Mouse (Mus musculus) kidney, embryonic 14.5 days (tissue): ENCODE measurements around the gene Dhrs11. TPM values are rescaled to one million over a fixed set of nuclear protein-coding genes. Genes with fewer than 3 reads are reported as not detected.
A peak's percentile ranks its signal among the peaks of the same experiment; 100 is the strongest.

Experiments
- ATAC-seq: fragments of 200-750 bp; cut with Nextera tagmentation; 2 replicates; pipeline ENCODE4 v1.8.0; 2017; ENCODE audit warnings: moderate number of reproducible peaks, mild to moderate bottlenecking, moderate TSS enrichment, moderate library complexity; ENCODE audit not compliant: low FRiP score, low TSS enrichment
- H3K27ac ChIP-seq: fragments of 300-500 bp; sonication (generic); 2 replicates; pipeline ENCODE4 v1.5.1; 2014; ENCODE audit warnings: low read depth, mild to moderate bottlenecking, low read length, moderate library complexity, mixed read lengths
- H3K27me3 ChIP-seq: fragments of 300-500 bp; sonication (generic); 2 replicates; pipeline ENCODE4 v1.6.1; 2014; ENCODE audit warnings: mild to moderate bottlenecking, low read length; ENCODE audit not compliant: control insufficient read depth, insufficient read depth
- H3K36me3 ChIP-seq: fragments of 300-500 bp; sonication (generic); 2 replicates; pipeline ENCODE4 v1.6.1; 2014; ENCODE audit warnings: low read length, mixed read lengths; ENCODE audit not compliant: control insufficient read depth, insufficient read depth
- H3K4me1 ChIP-seq: fragments of 300-500 bp; sonication (generic); 2 replicates; pipeline ENCODE4 v1.6.1; 2014; ENCODE audit warnings: low read length, mixed read lengths; ENCODE audit not compliant: control insufficient read depth, insufficient read depth
- H3K4me2 ChIP-seq: fragments of 300-500 bp; sonication (generic); replicated peaks from 2 replicates; pipeline ENCODE4 v1.6.1; 2014; ENCODE audit warnings: low read depth, mild to moderate bottlenecking, low read length
- H3K4me3 ChIP-seq: fragments of 300-500 bp; sonication (generic); 2 replicates; pipeline ENCODE4 v1.5.1; 2014; ENCODE audit warnings: mild to moderate bottlenecking, low read length
- H3K9ac ChIP-seq: fragments of 300-500 bp; sonication (generic); 2 replicates; pipeline ENCODE4 v1.6.1; 2014; ENCODE audit warnings: low read depth, mild to moderate bottlenecking, low read length, moderate library complexity
- H3K9me3 ChIP-seq: fragments of 300-500 bp; sonication (generic); 2 replicates; pipeline ENCODE4 v1.6.1; 2016; ENCODE audit warnings: low read length; ENCODE audit not compliant: control insufficient read depth
- WGBS: fragments of 180-500 bp; shearing (Covaris S2); extraction: QIAGEN DNeasy Blood & Tissue Kit; methylation state at CpG from one replicate; pipeline ENCODE4 v1.1.7; 2014; 5-methylcytosine and 5-hydroxymethylcytosine counted together
- polyA plus RNA-seq: library from polyadenylated mRNA; unstranded; fragments of >200 nt; fragmentation: Nextera tagmentation; extraction: Ambion mirVana; gene quantifications from 2 replicates; pipeline ENCODE4 v1.2.1, GENCODE M21; 2014

The Dhrs11 gene
- polyA plus RNA-seq, 1 experiment from 2014 or later, result 10.4 TPM

DNA sequence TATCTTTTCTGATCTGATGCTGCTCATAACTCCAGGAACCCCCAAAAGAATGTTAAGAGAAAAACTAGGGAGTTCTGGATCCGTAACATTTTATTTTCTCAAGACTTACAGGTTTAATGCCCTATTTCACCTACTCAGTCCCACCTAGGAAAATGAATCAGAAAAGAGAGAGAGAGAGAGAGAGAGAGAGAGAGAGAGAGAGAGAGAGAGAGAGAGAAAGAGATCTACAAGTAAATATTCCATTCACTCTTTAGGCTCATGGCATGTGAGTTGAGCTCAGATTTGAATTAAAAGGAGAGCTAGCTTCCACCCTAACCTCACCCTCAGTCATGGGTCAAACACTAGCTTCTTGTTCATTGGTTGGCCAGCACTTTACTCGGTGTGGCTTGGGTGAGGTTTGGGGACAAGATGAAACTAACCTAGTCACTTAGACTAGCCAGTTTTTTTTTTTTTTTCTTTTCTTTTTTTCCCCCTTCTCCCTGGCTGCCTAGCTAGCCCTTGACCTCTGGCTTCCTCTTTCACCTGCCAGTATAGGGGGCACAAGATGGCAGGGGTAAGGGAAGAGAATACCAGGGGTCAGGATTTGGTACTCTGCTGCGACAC, 792 bp downstream of the Dhrs11 start:
- Histone ChIP-seq H3K4me1 (0 out of 2 replicates have a peak, but pooled peaks cover 5% of the 10 kb centered on the region), H3K36me3 (peaks cover 18% of the 10 kb centered on the region), H3K4me3 (peak overlapping the region; percentile 83), H3K9me3 (no peaks in the 10 kb centered on the region), H3K27ac (no peak overlapping the region), H3K9ac (peak overlapping the region; percentile 81; the same call in 1 of the 2 replicates), H3K27me3 (no peaks in the 10 kb centered on the region), H3K4me2 (peak overlapping the region; percentile 95)
- 43% methylated on average over 3 of the region's 3 CpGs for WGBS
- no peak for ATAC-seq

- no peaks in the 10 kb centered on the region for H3K27me3 ChIP-seq
- H3K4me2 ChIP-seq, result no peak overlapping the region
- peaks cover 13% of the 10 kb centered on the region for H3K36me3 ChIP-seq
- H3K27ac ChIP-seq, result no peak overlapping the region
- ATAC-seq, result no peak
- H3K9ac ChIP-seq, result no peak overlapping the region
- no peaks in the 10 kb centered on the region for H3K9me3 ChIP-seq
- H3K4me1 ChIP-seq, result 0 out of 2 replicates have a peak, but pooled peaks cover 5% of the 10 kb centered on the region
- H3K4me3 ChIP-seq, result no peak overlapping the region
These were observed 1.3 kb downstream of the Dhrs11 start for GRCm38 (mm10) chr11:84827492-84827891.

DNA sequence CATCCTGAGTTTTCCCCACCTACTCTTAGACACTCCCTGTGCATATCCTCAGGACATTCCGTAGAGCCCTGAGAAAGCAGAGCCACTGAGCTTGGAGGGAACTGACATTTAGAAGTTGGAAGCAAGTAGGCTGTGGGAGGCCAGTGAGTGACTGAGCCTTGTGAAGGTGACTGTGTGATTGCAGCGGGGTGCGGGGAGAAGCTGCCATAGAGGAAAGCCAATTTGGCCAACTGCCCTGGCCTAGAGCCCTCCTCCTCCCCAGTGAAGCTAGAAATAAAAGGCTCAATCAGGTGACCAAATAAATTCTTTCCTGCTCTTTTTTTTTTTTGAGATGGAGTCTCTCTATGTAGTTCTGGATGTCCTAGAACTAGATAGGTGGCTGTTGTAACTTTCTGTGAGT, 2.6 kb downstream of the Dhrs11 start:
- Histone ChIP-seq H3K36me3 (0 out of 2 replicates have a peak, but pooled peaks cover 4% of the 10 kb centered on the region), H3K9me3 (no peaks in the 10 kb centered on the region), H3K27me3 (no peaks in the 10 kb centered on the region), H3K9ac (no peak overlapping the region), H3K4me1 (0 out of 2 replicates have a peak, but pooled peaks cover 5% of the 10 kb centered on the region), H3K4me3 (no peak overlapping the region), H3K27ac (no peak overlapping the region), H3K4me2 (no peak overlapping the region)
- 54% methylated on average over 3 of the region's 3 CpGs for WGBS
- no peak for ATAC-seq

- 78% methylated on average over 10 of the region's 10 CpGs for WGBS
- Histone ChIP-seq H3K4me2 (no peak overlapping the region), H3K27ac (no peak overlapping the region), H3K4me1 (0 out of 2 replicates have a peak, but pooled peaks cover 5% of the 10 kb centered on the region), H3K4me3 (no peak overlapping the region), H3K9me3 (no peaks in the 10 kb centered on the region), H3K36me3 (no peaks in the 10 kb centered on the region), H3K27me3 (no peaks in the 10 kb centered on the region), H3K9ac (no peak overlapping the region)
- no peak for ATAC-seq
These were observed 3.5 kb downstream of the Dhrs11 start for GRCm38 (mm10) chr11:84825261-84825807.

- WGBS, result 68% methylated on average over 10 of the region's 10 CpGs
- Histone ChIP-seq H3K27me3 (no peaks in the 10 kb centered on the region), H3K4me1 (0 out of 2 replicates have a peak, but pooled peaks cover 5% of the 10 kb centered on the region), H3K4me3 (no peak overlapping the region), H3K9me3 (no peaks in the 10 kb centered on the region), H3K9ac (no peak overlapping the region), H3K4me2 (no peak overlapping the region), H3K27ac (no peak overlapping the region), H3K36me3 (no peaks in the 10 kb centered on the region)
- no peak for ATAC-seq
These were observed 5.3 kb downstream of the Dhrs11 start for GRCm38 (mm10) chr11:84823484-84823897.

- ATAC-seq, result no peak
- 81% methylated on average over 5 of the region's 5 CpGs for WGBS
- Histone ChIP-seq H3K4me1 (no peaks in the 10 kb centered on the region), H3K4me3 (no peak overlapping the region), H3K4me2 (no peak overlapping the region), H3K36me3 (no peaks in the 10 kb centered on the region), H3K27ac (no peak overlapping the region), H3K27me3 (no peaks in the 10 kb centered on the region), H3K9ac (no peak overlapping the region), H3K9me3 (no peaks in the 10 kb centered on the region)
These were observed 6.3 kb downstream of the Dhrs11 start for GRCm38 (mm10) chr11:84822487-84822886.

GRCm38 (mm10) chr11:84821131-84821770, 7.5 kb downstream of the Dhrs11 start:
- no peak for ATAC-seq
- H3K4me1 ChIP-seq, result no peaks in the 10 kb centered on the region
- no peak overlapping the region for H3K9ac ChIP-seq
- H3K27ac ChIP-seq, result no peak overlapping the region
- H3K4me2 ChIP-seq, result no peak overlapping the region
- no peak overlapping the region for H3K4me3 ChIP-seq
- no peaks in the 10 kb centered on the region for H3K27me3 ChIP-seq
- WGBS, result 92% methylated on average over 9 of the region's 9 CpGs
- H3K9me3 ChIP-seq, result 0 out of 2 replicates have a peak, but pooled peaks cover 2% of the 10 kb centered on the region
- no peaks in the 10 kb centered on the region for H3K36me3 ChIP-seq

- no peaks in the 10 kb centered on the region for H3K36me3 ChIP-seq
- H3K4me1 ChIP-seq, result no peaks in the 10 kb centered on the region
- 1% methylated on average over 53 of the region's 55 CpGs for WGBS
- H3K27ac ChIP-seq, result peak within 1 kb of the TSS; percentile 43; the same call in 1 of the 2 replicates
- H3K27me3 ChIP-seq, result no peaks in the 10 kb centered on the region
- peak within 1 kb of the TSS; percentile 62 for H3K9ac ChIP-seq
- H3K9me3 ChIP-seq, result 0 out of 2 replicates have a peak, but pooled peaks cover 2% of the 10 kb centered on the region
- peak within 1 kb of the TSS; percentile 54 for H3K4me3 ChIP-seq
- ATAC-seq, result peak; percentile 84
- H3K4me2 ChIP-seq, result peak within 1 kb of the TSS; percentile 87
These were observed 9.7 kb downstream of the Dhrs11 start, which contains the start of gene Mrm1 for GRCm38 (mm10) chr11:84818961-84819692. Gene Mrm1, minus strand, starts transcription at chr11:84819515.
